Mouse (Mus musculus) large intestine, adult 2 months (tissue): ENCODE measurements around the gene Vstm4. TPM values are rescaled to one million over a fixed set of nuclear protein-coding genes. Genes with fewer than 3 reads are reported as not detected.

Experiments
- DNase-seq: peaks from one replicate; pipeline ENCODE4 v3.0.0-alpha.2; 2012; ENCODE audit warnings: low read depth, low spot score
- WGBS: fragments of 180-500 bp; shearing (Covaris S2); methylation state at CpG from one replicate; pipeline ENCODE4 v1.1.7; 2018; 5-methylcytosine and 5-hydroxymethylcytosine counted together
- polyA plus RNA-seq: library from polyadenylated mRNA; depleted of rRNA; stranded (reverse); fragments of >200 nt; gene quantifications from 2 replicates; pipeline ENCODE4 v1.2.3, GENCODE M21; 2012; rRNA removed

The Vstm4 gene
- polyA plus RNA-seq, 1 experiment, result 2.9 TPM

DNA sequence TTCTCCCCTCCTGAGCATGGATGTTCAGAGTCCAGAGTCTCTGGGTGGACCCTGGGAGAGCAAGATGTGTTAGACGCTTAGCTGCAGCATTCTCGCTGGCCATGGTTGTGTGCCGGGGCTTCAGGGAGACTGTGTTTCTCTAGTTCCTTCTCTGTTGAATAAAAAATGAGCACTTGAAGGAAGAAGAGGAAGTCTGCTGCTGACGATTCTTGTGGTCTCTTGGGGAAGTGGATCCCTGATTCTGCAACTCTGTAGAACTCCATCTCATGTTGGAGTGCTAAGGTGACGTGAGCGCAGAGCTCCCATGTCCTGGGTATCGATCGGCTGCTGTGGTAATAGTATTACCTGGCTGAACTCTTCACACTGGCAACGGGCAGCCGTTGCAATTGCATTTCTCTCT is 75.2 kb downstream of the Vstm4 start:
- no peak for DNase-seq
- 77% methylated on average over 10 of the region's 10 CpGs for WGBS

DNA sequence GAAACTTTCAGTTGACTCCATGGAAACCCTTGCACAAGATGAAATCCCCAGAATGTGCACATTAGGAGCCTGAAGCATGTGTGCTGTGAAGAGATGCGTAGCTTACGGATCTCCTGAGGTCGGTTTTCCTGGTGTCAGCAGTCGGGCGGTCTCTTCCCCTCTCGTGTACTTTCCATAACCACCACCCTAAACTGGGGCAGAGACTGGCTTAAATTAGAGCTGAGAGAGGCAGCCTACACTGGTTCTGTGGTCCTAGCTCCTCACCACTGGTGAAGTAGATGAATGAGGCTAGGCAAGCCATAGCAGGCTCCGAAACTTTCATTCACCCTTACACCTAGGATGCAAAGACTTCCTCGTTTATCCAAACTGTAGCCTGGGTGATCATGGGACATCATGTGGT is 75.7 kb downstream of the Vstm4 start:
- 83% methylated on average over 8 of the region's 8 CpGs for WGBS
- DNase-seq, result no peak

DNA sequence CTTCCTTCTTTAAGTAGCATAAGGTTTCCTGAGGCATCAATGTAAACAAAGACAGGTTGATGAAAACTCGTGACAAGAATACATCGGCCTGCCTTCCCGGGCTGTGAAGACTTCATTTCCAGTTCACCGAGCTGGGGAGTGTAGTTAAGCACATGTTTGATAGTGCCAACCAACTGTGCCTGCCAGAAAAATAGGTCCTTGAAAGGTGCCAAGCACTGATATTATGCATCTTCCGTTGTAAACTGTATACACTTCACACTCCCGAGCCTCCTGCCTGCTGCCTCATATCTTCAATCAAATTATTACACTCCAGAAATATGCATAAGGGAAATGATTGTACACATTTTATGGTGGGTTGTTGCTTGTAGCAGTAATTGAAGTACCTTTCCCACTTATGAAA is 77.5 kb downstream of the Vstm4 start:
- DNase-seq, result no peak
- WGBS, result 69% methylated on average over 6 of the region's 6 CpGs

DNA sequence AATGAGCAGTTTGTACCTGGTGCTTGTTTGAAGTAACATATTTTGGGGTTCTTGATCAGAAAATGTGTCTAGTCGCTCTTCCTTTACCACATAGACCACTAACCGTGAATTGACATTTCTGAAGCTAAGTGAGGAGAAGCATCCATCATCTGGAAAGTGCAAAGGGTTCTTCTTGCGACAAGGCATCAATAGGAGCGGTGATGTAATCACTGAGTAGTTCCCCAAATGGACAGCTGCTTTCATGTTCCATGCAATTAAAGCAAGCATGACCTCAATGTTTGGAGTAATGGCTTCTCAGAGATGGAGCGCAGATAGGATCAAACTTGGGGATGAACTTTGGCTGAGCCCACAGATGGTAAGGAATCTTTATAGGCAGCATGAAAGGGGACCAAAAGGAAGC is 82.7 kb downstream of the Vstm4 start:
- 80% methylated on average over 5 of the region's 5 CpGs for WGBS
- DNase-seq, result no peak

DNA sequence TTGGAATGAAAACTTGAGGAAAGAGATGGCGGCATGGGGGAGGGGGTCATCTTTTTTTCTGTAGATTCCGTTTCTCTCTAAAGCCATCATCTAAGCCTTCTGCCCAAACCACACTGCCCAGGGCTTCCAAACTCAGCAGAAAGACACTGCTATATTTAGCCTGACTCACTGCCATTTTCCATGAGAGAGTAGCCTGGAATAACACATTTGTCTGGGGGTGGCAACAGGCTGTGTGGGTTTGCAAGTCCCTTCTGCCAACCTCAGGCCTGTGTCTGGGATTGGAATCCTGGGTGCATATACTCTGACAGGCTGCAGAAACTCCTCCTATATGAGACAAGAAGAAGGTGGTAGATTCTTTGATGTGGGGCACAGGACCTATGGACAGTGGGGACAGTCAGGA is 91.0 kb downstream of the Vstm4 start:
- 88% methylated on average over 2 of the region's 2 CpGs for WGBS
- no peak for DNase-seq

DNA sequence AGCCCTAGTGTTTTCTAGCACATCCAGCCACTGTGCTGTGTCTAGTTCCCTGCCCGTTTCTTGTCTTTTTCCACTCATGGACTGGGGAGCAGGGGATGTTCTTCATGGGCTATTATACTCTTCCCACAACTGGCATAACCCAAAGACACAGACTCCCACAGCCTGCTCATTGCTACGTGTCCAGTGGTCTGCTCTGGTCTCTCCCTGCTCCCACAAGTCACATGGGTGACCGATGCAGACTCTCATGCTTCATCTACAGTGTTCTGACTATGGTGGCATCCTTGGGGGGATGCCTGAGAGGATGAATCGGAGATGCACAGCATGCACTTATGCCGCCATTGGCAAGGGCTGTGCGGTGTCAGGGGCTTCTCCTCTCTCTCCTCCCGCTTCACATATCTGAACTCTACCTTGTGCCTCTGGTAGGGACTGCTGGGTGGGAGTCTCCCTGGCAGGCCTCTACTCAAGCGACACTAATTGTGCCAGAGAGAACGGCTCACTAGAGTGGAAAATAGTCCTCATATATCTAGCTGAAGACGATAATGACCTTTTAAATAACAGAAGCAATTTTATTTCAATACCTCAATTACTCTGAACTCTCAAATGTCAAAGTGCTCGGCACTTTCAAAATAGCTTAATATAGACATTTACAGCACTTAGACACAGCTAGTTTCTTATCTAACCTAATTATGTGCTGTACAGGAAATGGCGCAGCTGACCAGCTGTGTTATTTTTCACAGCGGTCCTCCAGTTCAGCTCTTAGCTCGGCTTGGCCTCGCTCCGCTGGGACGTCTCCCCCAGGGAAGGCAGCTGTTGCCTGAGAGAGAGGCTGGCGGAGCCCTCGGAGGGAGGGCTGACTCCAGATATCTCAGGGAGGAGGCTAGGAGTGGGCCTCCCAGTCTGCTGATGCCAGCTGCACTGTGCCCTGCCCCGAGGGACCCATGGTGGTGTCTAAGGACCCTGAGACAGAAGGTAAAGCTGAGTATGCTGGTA is 94.1 kb downstream of the Vstm4 start:
- 56% methylated on average over 20 of the region's 20 CpGs for WGBS
- no peak for DNase-seq

DNA sequence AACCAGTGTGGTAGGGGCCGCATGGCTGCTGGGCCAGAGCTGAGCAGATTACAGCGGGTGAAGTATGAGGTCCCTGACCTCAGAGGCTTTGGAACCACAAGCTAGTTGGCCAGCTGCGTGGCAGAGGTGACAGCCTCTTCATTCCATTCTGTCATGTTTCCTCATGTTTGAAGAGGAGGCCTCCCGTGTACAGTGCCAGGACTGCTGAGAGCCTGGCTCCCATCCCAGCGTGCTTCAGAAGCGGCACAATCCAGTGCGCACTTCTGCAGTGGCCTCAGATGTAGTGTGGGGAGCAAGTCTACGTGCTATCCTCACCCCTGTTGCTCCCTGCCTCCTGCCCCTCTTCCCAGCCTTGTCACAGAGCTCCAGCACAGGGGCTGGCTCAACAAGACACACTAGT is 99.9 kb downstream of the Vstm4 start:
- DNase-seq, result no peak
- WGBS, result 57% methylated on average over 8 of the region's 8 CpGs

DNA sequence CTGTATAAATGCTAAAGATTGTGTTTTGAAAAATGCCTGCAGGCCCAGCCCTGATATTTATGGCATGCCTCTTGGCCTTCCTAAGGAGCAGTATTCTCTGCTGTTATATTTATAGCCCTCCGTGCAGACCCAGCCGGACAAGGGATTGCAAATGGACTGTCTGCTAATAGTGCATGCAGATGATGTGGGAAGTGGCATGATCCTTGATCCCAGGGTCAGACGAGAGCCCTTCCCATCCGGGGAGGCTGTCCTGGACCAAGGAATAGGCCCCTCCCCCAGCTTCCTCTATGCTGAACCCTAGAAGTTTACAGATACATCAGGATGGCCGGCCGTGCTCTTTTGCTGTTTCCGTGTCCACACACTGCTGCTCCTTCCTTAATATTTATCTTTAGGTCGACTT is 102.1 kb downstream of the Vstm4 start:
- no peak for DNase-seq
- WGBS, result 53% methylated on average over 8 of the region's 8 CpGs

DNA sequence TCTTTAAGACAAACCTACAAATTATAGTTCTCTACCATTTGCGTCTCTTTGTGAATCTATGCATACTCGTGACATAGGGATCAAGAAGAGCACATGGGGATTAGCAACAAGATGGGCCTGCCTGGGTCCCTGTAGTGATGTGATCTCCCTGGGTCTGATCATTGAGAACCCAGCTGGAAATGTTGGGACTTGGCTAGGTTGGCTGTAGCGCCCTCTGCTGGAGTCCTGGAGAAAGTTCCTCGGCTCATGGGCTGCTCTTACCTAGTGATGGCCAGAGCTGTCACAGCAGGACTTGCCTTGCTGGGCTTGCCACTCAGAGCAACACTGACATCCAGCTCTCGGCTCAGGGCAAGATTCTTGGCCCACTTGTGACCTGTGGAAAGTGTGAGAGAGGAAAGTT is 103.9 kb downstream of the Vstm4 start:
- WGBS, result 39% methylated on average over 5 of the region's 5 CpGs
- peak; percentile 4 for DNase-seq

DNA sequence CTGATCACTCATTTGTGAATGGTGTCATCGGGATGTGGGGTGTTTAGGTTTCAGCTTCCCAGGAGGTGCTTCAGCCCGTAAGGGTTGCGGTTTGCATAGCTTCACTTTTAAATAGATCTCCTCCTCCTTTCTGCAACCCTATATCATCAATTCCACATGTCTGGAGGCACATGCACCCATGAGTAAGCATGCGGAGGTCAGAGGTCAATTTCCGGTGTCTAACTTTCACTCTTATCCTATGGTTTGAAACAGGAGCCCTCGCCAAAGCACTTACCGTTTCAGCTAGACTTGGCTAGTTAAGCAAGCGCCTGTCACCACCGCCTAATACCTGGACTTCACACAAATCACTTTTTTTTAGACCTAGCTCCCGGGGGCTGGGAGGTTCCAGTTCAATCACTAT is 108.2 kb downstream of the Vstm4 start:
- DNase-seq, result no peak
- 87% methylated on average over 10 of the region's 10 CpGs for WGBS

DNA sequence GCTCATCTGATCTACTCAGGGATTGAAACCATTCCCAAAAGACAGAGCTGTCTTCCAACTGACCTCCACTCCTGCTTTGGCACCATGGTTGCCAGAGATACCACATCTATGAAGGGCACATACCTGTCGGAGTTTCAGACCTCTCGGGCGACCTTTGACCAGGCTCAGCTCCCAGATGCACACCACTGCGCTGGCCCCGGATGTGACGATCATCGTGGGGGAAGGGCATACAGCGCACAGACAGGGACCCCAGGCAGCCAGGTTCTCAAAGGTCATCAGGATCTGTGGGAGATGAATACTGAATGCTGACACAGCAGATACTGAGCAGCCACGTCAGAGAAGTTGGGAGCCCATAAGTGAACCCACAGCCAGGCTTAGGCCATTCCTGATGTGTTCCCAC is 114.1 kb downstream of the Vstm4 start:
- no peak for DNase-seq
- WGBS, result 65% methylated on average over 9 of the region's 9 CpGs

DNA sequence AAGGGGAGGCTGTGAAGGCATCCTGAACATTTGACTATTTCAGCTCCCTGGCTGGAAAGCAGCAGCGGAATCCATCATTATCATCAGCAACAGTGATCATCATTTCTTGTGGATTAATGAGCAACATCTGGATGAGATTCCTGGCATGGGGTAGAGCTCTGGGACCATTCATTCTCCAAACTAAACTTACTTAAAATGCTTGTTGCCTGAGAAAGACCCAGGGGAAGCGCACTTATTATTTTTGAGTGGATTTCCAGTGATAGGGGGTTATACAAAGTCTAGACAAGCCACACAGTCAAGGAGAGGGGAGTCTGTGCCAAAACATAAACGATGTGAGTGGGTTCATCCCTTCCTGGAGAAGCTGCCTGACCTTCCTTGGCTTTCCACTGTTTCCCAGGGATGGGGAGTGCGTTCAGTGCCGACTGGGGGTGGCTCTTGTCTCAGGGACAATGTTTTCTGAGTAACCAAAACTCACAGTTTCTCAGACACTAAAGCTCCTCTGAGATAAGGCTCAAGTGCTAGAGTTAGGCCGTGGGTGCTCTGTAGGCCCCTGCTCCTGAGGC is 127.7 kb downstream of the Vstm4 start:
- 67% methylated on average over 6 of the region's 6 CpGs for WGBS
- DNase-seq, result no peak

DNA sequence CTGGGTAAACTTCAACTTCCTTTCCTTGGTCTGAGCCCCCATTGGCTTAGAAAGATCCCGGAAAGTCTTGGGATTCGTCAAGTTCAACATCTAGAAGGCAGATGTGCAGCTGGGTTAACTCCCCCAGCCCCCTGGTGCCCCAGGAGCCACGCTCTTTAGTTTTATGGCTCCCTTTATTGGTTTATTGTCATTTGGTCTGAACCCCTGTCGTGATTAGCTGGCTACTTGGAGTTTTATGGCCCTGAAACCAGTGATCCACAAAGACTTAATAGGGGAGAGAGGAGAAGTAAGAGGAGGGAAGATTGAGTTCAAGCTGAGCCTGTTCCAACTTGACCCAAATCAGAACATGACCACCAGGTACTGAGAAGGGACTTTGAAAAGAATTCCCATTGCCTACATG is 130.1 kb downstream of the Vstm4 start:
- WGBS, result 24% methylated on average over 4 of the region's 4 CpGs
- DNase-seq, result no peak

Other genes starting within 250 kb of the Vstm4 start
- 0.04 and 0.10 TPM in 2 replicates for gene 3425401B19Rik, start 171.5 kb upstream of the Vstm4 start, polyA plus RNA-seq
- 1.2 and 2.4 TPM in 2 replicates for gene Tmem273, start 70.8 kb upstream of the Vstm4 start, polyA plus RNA-seq
- not detected in 2 replicates for gene Fam170b, start 22.8 kb upstream of the Vstm4 start, polyA plus RNA-seq
- 0.15 and 0.19 TPM in 2 replicates for gene Lrrc18, start 134.6 kb downstream of the Vstm4 start, polyA plus RNA-seq